Mouse (Mus musculus) intestine, postnatal 0 days (tissue): ENCODE measurements around the gene Pou2f2. TPM values are rescaled to one million over a fixed set of nuclear protein-coding genes. Genes with fewer than 3 reads are reported as not detected.

Source experiments
- ATAC-seq: fragments of 200-750 bp; cut with Nextera tagmentation; 2 replicates; pipeline ENCODE4 v1.8.0; 2017; ENCODE audit warnings: mild to moderate bottlenecking, moderate TSS enrichment, moderate library complexity
- H3K27ac ChIP-seq: fragments of 300-500 bp; sonication (generic); 2 replicates; pipeline ENCODE4 v1.5.1; 2014; ENCODE audit warnings: mild to moderate bottlenecking, low read depth, low read length, moderate library complexity
- H3K27me3 ChIP-seq: fragments of 300-500 bp; sonication (generic); replicated peaks from 2 replicates; pipeline ENCODE4 v1.6.1; 2014; ENCODE audit warnings: low read length, mixed read lengths; ENCODE audit not compliant: control insufficient read depth, insufficient read depth
- H3K36me3 ChIP-seq: fragments of 300-500 bp; sonication (generic); 2 replicates; pipeline ENCODE4 v1.6.1; 2014; ENCODE audit warnings: mild to moderate bottlenecking, moderate library complexity; ENCODE audit not compliant: control insufficient read depth, insufficient read depth
- H3K4me1 ChIP-seq: fragments of 300-500 bp; sonication (generic); replicated peaks from 2 replicates; pipeline ENCODE4 v1.6.1; 2014; ENCODE audit warnings: antibody characterized with exemption, low read length, mixed read lengths; ENCODE audit not compliant: control insufficient read depth, insufficient read depth
- H3K4me2 ChIP-seq: fragments of 300-500 bp; sonication (generic); replicated peaks from 2 replicates; pipeline ENCODE4 v1.6.1; 2014; ENCODE audit warnings: low read depth, mild to moderate bottlenecking, moderate library complexity
- H3K4me3 ChIP-seq: fragments of 300-500 bp; sonication (generic); 2 replicates; pipeline ENCODE4 v1.5.1; 2014; ENCODE audit warnings: low read depth, low read length
- H3K9ac ChIP-seq: fragments of 300-500 bp; sonication (generic); 2 replicates; pipeline ENCODE4 v1.6.1; 2014; ENCODE audit warnings: mild to moderate bottlenecking, low read depth, low read length
- H3K9me3 ChIP-seq: fragments of 300-500 bp; sonication (generic); 2 replicates; pipeline ENCODE4 v1.6.1; 2016; ENCODE audit warnings: mixed run types; ENCODE audit not compliant: control insufficient read depth
- CTCF ChIP-seq: sonication (generic); IDR thresholded peaks from 2 replicates; pipeline ENCODE4 v1.5.1; 2016; ENCODE audit warnings: low read depth, mild to moderate bottlenecking, control low read depth, antibody characterized with exemption, moderate library complexity
- WGBS: fragments of 180-500 bp; shearing (Covaris S2); extraction: QIAGEN DNeasy Blood & Tissue Kit; methylation state at CpG from one replicate; pipeline ENCODE4 v1.1.7; 2014; 5-methylcytosine and 5-hydroxymethylcytosine counted together
- polyA plus RNA-seq: library from polyadenylated mRNA; unstranded; fragments of >200 nt; fragmentation: Nextera tagmentation; extraction: Ambion mirVana; gene quantifications from 2 replicates; pipeline ENCODE4 v1.2.1, GENCODE M21; 2015

The Pou2f2 gene
- polyA plus RNA-seq, 1 experiment from 2014 or later, result 0.53 TPM

GRCm38 (mm10) chr7:25197384-25198018, 18.0 kb upstream of the Pou2f2 start:
- Histone ChIP-seq H3K4me1 (0 out of 2 replicates have a peak, but pooled peaks cover 2% of the 10 kb centered on the region), H3K4me3 (no peak overlapping the region), H3K4me2 (no peak overlapping the region), H3K27me3 (no peaks in the 10 kb centered on the region), H3K9ac (no peak overlapping the region), H3K9me3 (no peaks in the 10 kb centered on the region), H3K36me3 (peaks cover 7% of the 10 kb centered on the region; the same call in 1 of the 2 replicates), H3K27ac (no peak overlapping the region)
- peak; percentile 93 for ATAC-seq
- WGBS, result 30% methylated on average over 10 of the region's 10 CpGs
- TF ChIP-seq CTCF, result no peak

GRCm38 (mm10) chr7:25196107-25196506, 16.6 kb upstream of the Pou2f2 start:
- WGBS, result 84% methylated on average over 9 of the region's 9 CpGs
- Histone ChIP-seq H3K36me3 (no peaks in the 10 kb centered on the region), H3K27ac (no peak overlapping the region), H3K9me3 (no peaks in the 10 kb centered on the region), H3K4me1 (0 out of 2 replicates have a peak, but pooled peaks cover 2% of the 10 kb centered on the region), H3K4me3 (no peak overlapping the region), H3K27me3 (no peaks in the 10 kb centered on the region), H3K4me2 (no peak overlapping the region), H3K9ac (no peak overlapping the region)
- no peak for ATAC-seq
- TF ChIP-seq CTCF, result no peak

DNA sequence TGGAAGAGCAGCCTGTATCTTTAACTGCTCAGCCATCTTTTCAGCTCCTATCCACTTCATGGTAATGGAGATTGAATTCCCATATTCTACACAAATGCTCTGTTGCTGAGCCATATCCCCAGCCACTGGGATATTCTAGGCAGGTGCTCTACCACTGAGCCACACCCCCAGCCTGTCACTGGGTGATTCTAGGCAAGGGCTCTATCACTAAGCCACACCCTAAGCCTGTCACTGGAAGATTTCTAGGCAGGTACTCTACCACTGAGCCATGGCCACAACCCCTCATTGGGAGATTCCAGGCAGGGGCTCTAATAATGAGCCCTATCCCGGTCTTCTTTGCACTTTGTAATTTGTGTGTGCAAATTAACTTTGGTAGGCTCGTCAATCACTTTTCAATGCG, 15.6 kb upstream of the Pou2f2 start:
- no peak overlapping the region for H3K4me3 ChIP-seq
- H3K36me3 ChIP-seq, result no peaks in the 10 kb centered on the region
- H3K27ac ChIP-seq, result no peak overlapping the region
- no peaks in the 10 kb centered on the region for H3K27me3 ChIP-seq
- H3K9me3 ChIP-seq, result no peaks in the 10 kb centered on the region
- 0 out of 2 replicates have a peak, but pooled peaks cover 2% of the 10 kb centered on the region for H3K4me1 ChIP-seq
- ATAC-seq, result no peak
- H3K4me2 ChIP-seq, result no peak overlapping the region
- H3K9ac ChIP-seq, result no peak overlapping the region
- 70% methylated on average over 3 of the region's 3 CpGs for WGBS
- TF ChIP-seq CTCF, result no peak

DNA sequence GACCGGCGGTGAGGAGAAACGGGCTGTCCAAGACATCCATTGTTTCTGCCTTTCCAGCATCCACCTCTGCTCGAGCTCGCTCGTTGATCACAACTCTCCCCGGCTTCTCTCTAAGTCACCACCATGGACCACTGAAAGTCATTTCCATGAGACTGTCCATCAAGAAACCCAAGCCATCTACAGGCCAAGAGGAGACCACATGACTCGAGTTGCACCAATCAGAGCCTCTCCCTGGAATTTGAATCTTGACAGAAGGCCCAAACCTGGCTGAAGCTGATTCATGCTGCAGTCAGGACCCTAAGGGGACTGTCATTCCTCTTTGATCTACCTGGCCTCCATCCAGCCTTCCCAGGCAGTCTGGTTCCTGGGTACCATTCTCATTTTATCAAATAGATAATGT, 12.6 kb upstream of the Pou2f2 start:
- Histone ChIP-seq H3K9me3 (no peaks in the 10 kb centered on the region), H3K4me1 (no peaks in the 10 kb centered on the region), H3K36me3 (no peaks in the 10 kb centered on the region), H3K4me3 (no peak overlapping the region), H3K27ac (no peak overlapping the region), H3K9ac (no peak overlapping the region), H3K4me2 (no peak overlapping the region), H3K27me3 (no peaks in the 10 kb centered on the region)
- 77% methylated on average over 8 of the region's 8 CpGs for WGBS
- ATAC-seq, result no peak
- no peak for TF ChIP-seq CTCF

GRCm38 (mm10) chr7:25190806-25191205, 11.3 kb upstream of the Pou2f2 start:
- Histone ChIP-seq H3K27me3 (no peaks in the 10 kb centered on the region), H3K9ac (no peak overlapping the region), H3K9me3 (no peaks in the 10 kb centered on the region), H3K4me3 (no peak overlapping the region), H3K36me3 (no peaks in the 10 kb centered on the region), H3K4me2 (no peak overlapping the region), H3K4me1 (no peaks in the 10 kb centered on the region), H3K27ac (no peak overlapping the region)
- no peak for ATAC-seq
- 76% methylated on average over 11 of the region's 11 CpGs for WGBS
- no peak for TF ChIP-seq CTCF

GRCm38 (mm10) chr7:25187662-25188650, 8.4 kb upstream of the Pou2f2 start:
- ATAC-seq, result peak; percentile 63; the same call in 1 of the 2 replicates
- H3K9me3 ChIP-seq, result no peaks in the 10 kb centered on the region
- 27% methylated on average over 21 of the region's 21 CpGs for WGBS

More at GRCm38 (mm10) chr7:25187662-25188650, 8.4 kb upstream of the Pou2f2 start:
- Histone ChIP-seq H3K4me2 (no peak overlapping the region), H3K4me3 (no peak overlapping the region), H3K4me1 (no peaks in the 10 kb centered on the region), H3K36me3 (no peaks in the 10 kb centered on the region), H3K27ac (no peak overlapping the region), H3K27me3 (peaks cover 4% of the 10 kb centered on the region; the same call in 1 of the 2 replicates), H3K9ac (no peak overlapping the region)
- TF ChIP-seq CTCF, result peak; percentile 99
